Mouse (Mus musculus): ENCODE measurements around the gene Phf12.

Phf12 gene

GRCm38 (mm10) chr11:77973520-77973919 is 9.0 kb upstream of the Phf12 start:
- DNase-seq (ENCODE audit: low spot score), result no peak

- no peak for DNase-seq (ENCODE audit: low spot score)
Observed at GRCm38 (mm10) chr11:77974325-77974724, 8.2 kb upstream of the Phf12 start.

- no peak for DNase-seq (ENCODE audit: low spot score)
Observed at GRCm38 (mm10) chr11:77975873-77976272, 6.7 kb upstream of the Phf12 start.

GRCm38 (mm10) chr11:77978161-77978560 is 4.4 kb upstream of the Phf12 start:
- no peak for DNase-seq (ENCODE audit: low spot score)

- no peak for DNase-seq (ENCODE audit: low spot score)
Observed at GRCm38 (mm10) chr11:77979221-77979809, 3.2 kb upstream of the Phf12 start.

- DNase-seq (ENCODE audit: low spot score), result peak; percentile 30
Observed at GRCm38 (mm10) chr11:77980281-77981204, 2.0 kb upstream of the Phf12 start.

GRCm38 (mm10) chr11:77981609-77982440 is 729 bp upstream of the Phf12 start:
- DNase-seq (ENCODE audit: low spot score), result peak; percentile 98

GRCm38 (mm10) chr11:77983191-77983936 is 810 bp downstream of the Phf12 start:
- DNase-seq (ENCODE audit: low spot score), result peak; percentile 51

GRCm38 (mm10) chr11:77983937-77984835 is 1.6 kb downstream of the Phf12 start:
- DNase-seq (ENCODE audit: low spot score), result peak; percentile 50

GRCm38 (mm10) chr11:77984836-77985231 is 2.3 kb downstream of the Phf12 start:
- no peak for DNase-seq (ENCODE audit: low spot score)

- DNase-seq (ENCODE audit: low spot score), result no peak
Observed at GRCm38 (mm10) chr11:77985541-77986065, 3.0 kb downstream of the Phf12 start.

GRCm38 (mm10) chr11:77989071-77989690 is 6.6 kb downstream of the Phf12 start:
- DNase-seq (ENCODE audit: low spot score), result no peak

- DNase-seq (ENCODE audit: low spot score), result no peak
Observed at GRCm38 (mm10) chr11:77995556-77995955, 13.0 kb downstream of the Phf12 start.

- DNase-seq (ENCODE audit: low spot score), result no peak
Observed at GRCm38 (mm10) chr11:78006446-78006845, 23.9 kb downstream of the Phf12 start.

GRCm38 (mm10) chr11:78019676-78020075 is 37.1 kb downstream of the Phf12 start:
- DNase-seq (ENCODE audit: low spot score), result peak; percentile 58

GRCm38 (mm10) chr11:78023607-78024006 is 41.1 kb downstream of the Phf12 start:
- peak; percentile 26 for DNase-seq (ENCODE audit: low spot score)

- no peak for DNase-seq (ENCODE audit: low spot score)
Observed at GRCm38 (mm10) chr11:78029240-78029639, 46.7 kb downstream of the Phf12 start.

GRCm38 (mm10) chr11:78030600-78030999 is 48.0 kb downstream of the Phf12 start:
- DNase-seq (ENCODE audit: low spot score), result no peak

- DNase-seq (ENCODE audit: low spot score), result no peak
Observed at GRCm38 (mm10) chr11:78031389-78031788, 48.8 kb downstream of the Phf12 start.

All from T-cell, adult 2 months (primary cell).